Mouse (Mus musculus): Measurements from ENCODE around the gene Elovl6. TPM values are rescaled to one million over a fixed set of nuclear protein-coding genes. Genes with fewer than 3 reads are reported as not detected.

Gene Elovl6
- total RNA-seq, 1 experiment: 118 TPM

- H3K4me3 ChIP-seq (ENCODE audit: insufficient read depth in 1 of 2, low read depth in 1 of 2, low read length in 2 of 2, poor library complexity in 1 of 2, severe bottlenecking in 1 of 2): no peak overlapping the region
- peaks cover 0 to 5% of the 10 kb centered on the region in 2 experiments; a peak in 1 of 4 replicates for H3K4me1 ChIP-seq (ENCODE audit: control insufficient read depth in 2 of 2, insufficient read depth in 2 of 2, low read length in 2 of 2, poor library complexity in 1 of 2)
- H3K9ac ChIP-seq (ENCODE audit: insufficient read depth, low read depth, low read length, poor library complexity, severe bottlenecking): no peak overlapping the region
- H3K9me3 ChIP-seq (ENCODE audit: control insufficient read depth, insufficient read depth, low read depth, low read length): no peaks in the 10 kb centered on the region
- DNase-seq (ENCODE audit: low read depth, low spot score): no peak
- TF ChIP-seq ZNF384 (IDR thresholded peaks at IDR 0.05; ENCODE audit: low read depth, low read length): no peak
- no peak for TF ChIP-seq ZC3H11A (IDR thresholded peaks at IDR 0.05; ENCODE audit: borderline replicate concordance, low read depth, low read length)
- TF ChIP-seq CHD2 (IDR thresholded peaks at IDR 0.05; ENCODE audit: low read depth, low read length): no peak
- no peak for TF ChIP-seq MAFK (IDR thresholded peaks at IDR 0.05; ENCODE audit: insufficient read depth, low read depth, low read length)
- TF ChIP-seq HCFC1 (IDR thresholded peaks at IDR 0.05; ENCODE audit: borderline replicate concordance, insufficient read depth, low read length): no peak
- no peak overlapping the region for H3K27ac ChIP-seq (ENCODE audit: insufficient read depth, low read depth, low read length, poor library complexity, severe bottlenecking)
- in situ Hi-C loops (cut with MboI; ENCODE audit: low sequenced_read_pairs in 2 of 2, unreplicated experiment in 2 of 2): no loop called here
- H3K36me3 ChIP-seq (ENCODE audit: control insufficient read depth, insufficient read depth, low read length, poor library complexity, severe bottlenecking): no peaks in the 10 kb centered on the region
Measured at GRCm38 (mm10) chr3:129503781-129504180, 28.4 kb upstream of the Elovl6 start.

- in situ Hi-C loops (cut with MboI; ENCODE audit: low sequenced_read_pairs in 2 of 2, unreplicated experiment in 2 of 2): no loop called here
- H3K4me1 ChIP-seq (ENCODE audit: control insufficient read depth in 2 of 2, insufficient read depth in 2 of 2, low read length in 2 of 2, poor library complexity in 1 of 2): peaks cover 5% of the 10 kb centered on the region in 2 experiments; a peak in 3 of 4 replicates
- TF ChIP-seq HCFC1 (IDR thresholded peaks at IDR 0.05; ENCODE audit: borderline replicate concordance, insufficient read depth, low read length): no peak
- no peak for TF ChIP-seq MAFK (IDR thresholded peaks at IDR 0.05; ENCODE audit: insufficient read depth, low read depth, low read length)
- no peak for TF ChIP-seq ZC3H11A (IDR thresholded peaks at IDR 0.05; ENCODE audit: borderline replicate concordance, low read depth, low read length)
- TF ChIP-seq ZNF384 (IDR thresholded peaks at IDR 0.05; ENCODE audit: low read depth, low read length): no peak
- no peak for TF ChIP-seq CHD2 (IDR thresholded peaks at IDR 0.05; ENCODE audit: low read depth, low read length)
- no peaks in the 10 kb centered on the region for H3K36me3 ChIP-seq (ENCODE audit: control insufficient read depth, insufficient read depth, low read length, poor library complexity, severe bottlenecking)
- no peaks in the 10 kb centered on the region for H3K9me3 ChIP-seq (ENCODE audit: control insufficient read depth, insufficient read depth, low read depth, low read length)
- no peak overlapping the region for H3K4me3 ChIP-seq (ENCODE audit: insufficient read depth in 1 of 2, low read depth in 1 of 2, low read length in 2 of 2, poor library complexity in 1 of 2, severe bottlenecking in 1 of 2)
- H3K9ac ChIP-seq (ENCODE audit: insufficient read depth, low read depth, low read length, poor library complexity, severe bottlenecking): no peak overlapping the region
- no peak overlapping the region for H3K27ac ChIP-seq (ENCODE audit: insufficient read depth, low read depth, low read length, poor library complexity, severe bottlenecking)
- DNase-seq (ENCODE audit: low read depth, low spot score): no peak
Measured at GRCm38 (mm10) chr3:129504928-129505327, 27.2 kb upstream of the Elovl6 start.

- Histone ChIP-seq H3K9me3 (ENCODE audit: control insufficient read depth, insufficient read depth, low read depth, low read length) (no peaks in the 10 kb centered on the region), H3K4me1 (ENCODE audit: control insufficient read depth in 2 of 2, insufficient read depth in 2 of 2, low read length in 2 of 2, poor library complexity in 1 of 2) (peaks cover 5% of the 10 kb centered on the region in 2 experiments; a peak in 3 of 4 replicates), H3K9ac (ENCODE audit: insufficient read depth, low read depth, low read length, poor library complexity, severe bottlenecking) (no peak overlapping the region), H3K27ac (ENCODE audit: insufficient read depth, low read depth, low read length, poor library complexity, severe bottlenecking) (no peak overlapping the region; the same call in 1 of the 2 replicates), H3K36me3 (ENCODE audit: control insufficient read depth, insufficient read depth, low read length, poor library complexity, severe bottlenecking) (no peaks in the 10 kb centered on the region), H3K4me3 (ENCODE audit: insufficient read depth in 1 of 2, low read depth in 1 of 2, low read length in 2 of 2, poor library complexity in 1 of 2, severe bottlenecking in 1 of 2) (no peak overlapping the region)
- no peak for TF ChIP-seq ZC3H11A (IDR thresholded peaks at IDR 0.05; ENCODE audit: borderline replicate concordance, low read depth, low read length)
- TF ChIP-seq MAFK (IDR thresholded peaks at IDR 0.05; ENCODE audit: insufficient read depth, low read depth, low read length): no peak
- TF ChIP-seq CHD2 (IDR thresholded peaks at IDR 0.05; ENCODE audit: low read depth, low read length): no peak
- TF ChIP-seq ZNF384 (IDR thresholded peaks at IDR 0.05; ENCODE audit: low read depth, low read length): no peak
- in situ Hi-C loops (cut with MboI; ENCODE audit: low sequenced_read_pairs in 2 of 2, unreplicated experiment in 2 of 2): no loop called here
- DNase-seq (ENCODE audit: low read depth, low spot score): no peak
Measured at GRCm38 (mm10) chr3:129507736-129508135, 24.4 kb upstream of the Elovl6 start.

GRCm38 (mm10) chr3:129508571-129508970 is 23.6 kb upstream of the Elovl6 start:
- no peak for DNase-seq (ENCODE audit: low read depth, low spot score)
- H3K9me3 ChIP-seq (ENCODE audit: control insufficient read depth, insufficient read depth, low read depth, low read length): no peaks in the 10 kb centered on the region
- H3K4me3 ChIP-seq (ENCODE audit: insufficient read depth in 1 of 2, low read depth in 1 of 2, low read length in 2 of 2, poor library complexity in 1 of 2, severe bottlenecking in 1 of 2): no peak overlapping the region
- peaks cover 5% of the 10 kb centered on the region in 2 experiments; a peak in 3 of 4 replicates for H3K4me1 ChIP-seq (ENCODE audit: control insufficient read depth in 2 of 2, insufficient read depth in 2 of 2, low read length in 2 of 2, poor library complexity in 1 of 2)
- in situ Hi-C loops (cut with MboI; ENCODE audit: low sequenced_read_pairs in 2 of 2, unreplicated experiment in 2 of 2): no loop called here
- H3K27ac ChIP-seq (ENCODE audit: insufficient read depth, low read depth, low read length, poor library complexity, severe bottlenecking): peak overlapping the region; percentile 48; the same call in 1 of the 2 replicates
- H3K9ac ChIP-seq (ENCODE audit: insufficient read depth, low read depth, low read length, poor library complexity, severe bottlenecking): no peak overlapping the region
- no peaks in the 10 kb centered on the region for H3K36me3 ChIP-seq (ENCODE audit: control insufficient read depth, insufficient read depth, low read length, poor library complexity, severe bottlenecking)
- TF ChIP-seq MAFK (IDR thresholded peaks at IDR 0.05; ENCODE audit: insufficient read depth, low read depth, low read length) (no peak), ZNF384 (IDR thresholded peaks at IDR 0.05; ENCODE audit: low read depth, low read length) (no peak), HCFC1 (IDR thresholded peaks at IDR 0.05; ENCODE audit: borderline replicate concordance, insufficient read depth, low read length) (no peak), ZC3H11A (IDR thresholded peaks at IDR 0.05; ENCODE audit: borderline replicate concordance, low read depth, low read length) (no peak), CHD2 (IDR thresholded peaks at IDR 0.05; ENCODE audit: low read depth, low read length) (no peak)

- Histone ChIP-seq H3K4me3 (ENCODE audit: insufficient read depth in 1 of 2, low read depth in 1 of 2, low read length in 2 of 2, poor library complexity in 1 of 2, severe bottlenecking in 1 of 2) (no peak overlapping the region), H3K9ac (ENCODE audit: insufficient read depth, low read depth, low read length, poor library complexity, severe bottlenecking) (no peak overlapping the region), H3K4me1 (ENCODE audit: control insufficient read depth in 2 of 2, insufficient read depth in 2 of 2, low read length in 2 of 2, poor library complexity in 1 of 2) (peaks cover 5% of the 10 kb centered on the region in 2 experiments; a peak in 3 of 4 replicates), H3K27ac (ENCODE audit: insufficient read depth, low read depth, low read length, poor library complexity, severe bottlenecking) (no peak overlapping the region), H3K9me3 (ENCODE audit: control insufficient read depth, insufficient read depth, low read depth, low read length) (no peaks in the 10 kb centered on the region), H3K36me3 (ENCODE audit: control insufficient read depth, insufficient read depth, low read length, poor library complexity, severe bottlenecking) (no peaks in the 10 kb centered on the region)
- no peak for DNase-seq (ENCODE audit: low read depth, low spot score)
- in situ Hi-C loops (cut with MboI; ENCODE audit: low sequenced_read_pairs in 2 of 2, unreplicated experiment in 2 of 2): no loop called here
- no peak for TF ChIP-seq HCFC1 (IDR thresholded peaks at IDR 0.05; ENCODE audit: borderline replicate concordance, insufficient read depth, low read length)
- no peak for TF ChIP-seq MAFK (IDR thresholded peaks at IDR 0.05; ENCODE audit: insufficient read depth, low read depth, low read length)
- no peak for TF ChIP-seq CHD2 (IDR thresholded peaks at IDR 0.05; ENCODE audit: low read depth, low read length)
- TF ChIP-seq ZC3H11A (IDR thresholded peaks at IDR 0.05; ENCODE audit: borderline replicate concordance, low read depth, low read length): no peak
- no peak for TF ChIP-seq ZNF384 (IDR thresholded peaks at IDR 0.05; ENCODE audit: low read depth, low read length)
Measured at GRCm38 (mm10) chr3:129509725-129510124, 22.4 kb upstream of the Elovl6 start.
